8 mouse cellular contexts compared by ENCODE assay signal in the genomic region with DNA sequence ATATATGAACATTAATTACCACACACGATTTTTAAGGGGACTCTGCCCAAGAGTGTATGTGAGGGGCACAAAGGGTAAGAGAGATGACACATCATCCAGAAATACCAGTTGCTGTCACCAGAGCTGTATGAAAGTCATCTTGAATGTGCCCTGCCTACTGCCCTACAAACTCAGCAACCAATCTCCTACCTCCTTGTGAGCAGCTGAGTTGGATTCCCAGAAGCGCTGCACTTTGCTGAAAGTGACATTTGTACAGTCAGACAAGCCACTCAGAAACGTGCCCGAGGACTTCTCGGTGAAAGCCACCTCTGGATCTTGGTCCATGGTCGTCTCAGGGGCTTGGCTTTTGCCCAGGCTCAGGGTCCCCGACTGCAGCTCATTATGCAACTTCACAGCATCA. TPM values are rescaled to one million over a fixed set of nuclear protein-coding genes. Genes with fewer than 3 reads are reported as not detected.
DNase-seq lines count a peak whose midpoint lies in the region; ATAC-seq and TF ChIP-seq lines count a peak whose summit lies in the region.

No protein-coding gene starts in this region.

- H3K27me3 ChIP-seq in CH12.LX (replicated peaks): no peaks in the 10 kb centered on the region
- no peaks in the 10 kb centered on the region for H3K27me3 ChIP-seq in forebrain, postnatal 0 days (ENCODE audit: insufficient read depth, low read length)
- no peaks in the 10 kb centered on the region for H3K27me3 ChIP-seq in liver, embryonic 15.5 days

- peak overlapping the region; percentile 85 for H3K4me2 ChIP-seq in CH12.LX (ENCODE audit: insufficient read depth, low read depth, poor library complexity, severe bottlenecking)
- peak overlapping the region; percentile 88 for H3K4me2 ChIP-seq in forebrain, postnatal 0 days (ENCODE audit: low read depth)
- H3K4me2 ChIP-seq in liver, embryonic 15.5 days: peak overlapping the region; percentile 87

- H3K9me3 ChIP-seq in CH12.LX (replicated peaks; ENCODE audit: low read length): no peaks in the 10 kb centered on the region
- no peaks in the 10 kb centered on the region for H3K9me3 ChIP-seq in forebrain, postnatal 0 days (ENCODE audit: low read length)
- no peaks in the 10 kb centered on the region for H3K9me3 ChIP-seq in liver, embryonic 15.5 days (replicated peaks)

- no peak for TF ChIP-seq RAD21 in CH12.LX (IDR thresholded peaks at IDR 0.05; ENCODE audit: low read depth, low read length)

- 52% methylated on average over 7 of the region's 7 CpGs for WGBS in forebrain, postnatal 0 days
- WGBS in liver, embryonic 15.5 days (ENCODE audit: insufficient replicate concordance): 21% methylated on average over 7 of the region's 7 CpGs

- no peak for TF ChIP-seq EP300 in CH12.LX (IDR thresholded peaks at IDR 0.05; ENCODE audit: low read length)

- H3K4me3 ChIP-seq in CH12.LX (replicated peaks in 1 of 3; ENCODE audit: low read depth in 2 of 3, low read length in 2 of 3, poor library complexity in 1 of 3): peak overlapping the region; percentile 82 to 93 (median 90)
- H3K4me3 ChIP-seq in forebrain, postnatal 0 days (ENCODE audit: low read depth, low read length): peak overlapping the region; percentile 69
- H3K4me3 ChIP-seq in liver, embryonic 15.5 days (replicated peaks): peak overlapping the region; percentile 73

- in situ Hi-C loops in CH12.LX (cut with MboI; ENCODE audit: low pct_ligation_motif_present, low pct_unique_long_range_greater_than_20kb, low sequenced_read_pairs): loop anchor here (10.0 kb wide), 1 partner anchor 50 kb away; a partner anchor contains a TSS

- peaks cover 19% of the 10 kb centered on the region for H3K79me2 ChIP-seq in CH12.LX (replicated peaks; ENCODE audit: control insufficient read depth, extremely low read depth, insufficient read depth, poor library complexity, severe bottlenecking)

- DNase-seq in cerebellum, adult 11-12 months: peak; percentile 19
- peak; percentile 44 for DNase-seq in CH12.LX (ENCODE audit: extremely low read depth)
- DNase-seq in forebrain, postnatal 0 days: no peak
- no peak for DNase-seq in layer of hippocampus, adult 9-11 months
- DNase-seq in adrenal gland, adult 8-10 months: no peak

- no peak overlapping the region for H3K27ac ChIP-seq in CH12.LX (ENCODE audit: insufficient read depth, low read depth)
- no peak overlapping the region for H3K27ac ChIP-seq in forebrain, postnatal 0 days (ENCODE audit: low read depth, low read length)
- peak overlapping the region; percentile 53; the same call in 1 of the 2 replicates for H3K27ac ChIP-seq in liver, embryonic 15.5 days (replicated peaks)

- H3K36me3 ChIP-seq in CH12.LX (replicated peaks in 1 of 2; ENCODE audit: control insufficient read depth in 1 of 2, insufficient read depth in 1 of 2, low read length in 1 of 2): peaks cover 22 to 37% of the 10 kb centered on the region in 2 experiments
- H3K36me3 ChIP-seq in forebrain, postnatal 0 days (ENCODE audit: insufficient read depth): peaks cover 14% of the 10 kb centered on the region
- H3K36me3 ChIP-seq in liver, embryonic 15.5 days (replicated peaks): peaks cover 15% of the 10 kb centered on the region

- peaks cover 7 to 27% of the 10 kb centered on the region in 2 experiments for H3K4me1 ChIP-seq in CH12.LX (ENCODE audit: control insufficient read depth in 1 of 2, insufficient read depth in 2 of 2)
- H3K4me1 ChIP-seq in forebrain, postnatal 0 days (ENCODE audit: insufficient read depth): peaks cover 6% of the 10 kb centered on the region; the same call in 1 of the 2 replicates
- H3K4me1 ChIP-seq in liver, embryonic 15.5 days (replicated peaks): peaks cover 36% of the 10 kb centered on the region

- dilution Hi-C loops in CH12.LX (cut with MboI; ENCODE audit: extremely low pct_ligation_motif_present, extremely low pct_unique_long_range_greater_than_20kb, low sequenced_read_pairs): no loop called here

- ATAC-seq in cerebellum, adult (ENCODE audit: insufficient number of reproducible peaks, low FRiP score, low TSS enrichment): no peak
- ATAC-seq in forebrain, postnatal 0 days: no peak
- no peak for ATAC-seq in liver, embryonic 15.5 days (ENCODE audit: insufficient read depth)
- ATAC-seq in frontal cortex, adult (ENCODE audit: low TSS enrichment): no peak

- peak overlapping the region; percentile 36 for H3K9ac ChIP-seq in CH12.LX (ENCODE audit: insufficient read depth, low read depth)
- H3K9ac ChIP-seq in forebrain, postnatal 0 days: no peak overlapping the region
- peak overlapping the region; percentile 57 for H3K9ac ChIP-seq in liver, embryonic 15.5 days

- TF ChIP-seq POLR2A in CH12.LX (IDR thresholded peaks at IDR 0.05; ENCODE audit: low read depth, low read length): no peak

- TF ChIP-seq CTCF in CH12.LX (conservative IDR thresholded peaks at IDR 0.05 in 1 of 2, IDR thresholded peaks at IDR 0.05 in 1 of 2; ENCODE audit: low read depth in 2 of 2, low read length in 2 of 2): no peak
- TF ChIP-seq CTCF in forebrain, postnatal 0 days (IDR thresholded peaks at IDR 0.05; ENCODE audit: low read depth): no peak

TF ChIP-seq in CH12.LX, 34 proteins besides CTCF, POLR2A, EP300 and RAD21:
- TF ChIP-seq BHLHE40 (IDR thresholded peaks at IDR 0.05; ENCODE audit: low read depth, low read length) (no peak), POLR2AphosphoS2 (IDR thresholded peaks at IDR 0.05; ENCODE audit: low read depth, low read length) (no peak)

RNA-seq across cellular contexts. Expression of a gene that starts 1.0 kb away (rescaled TPM):
- total RNA-seq in CH12.LX (2012; rRNA removed): 42.5 and 58.0 TPM in 2 replicates
- 20.1 and 22.0 TPM in 2 replicates for total RNA-seq in CH12.LX (2014; rRNA removed)
- polyA plus RNA-seq in CH12.LX (2012; ENCODE audit: insufficient read length, low read depth): 62.4 and 64.3 TPM in 2 replicates
- total RNA-seq in forebrain, postnatal 0 days (2014; rRNA removed): 17.0 and 19.5 TPM in 2 replicates
- polyA plus RNA-seq in forebrain, postnatal 0 days (2015; fragmentation: Nextera tagmentation; extraction: Ambion mirVana): 12.3 and 14.4 TPM in 2 replicates
- 8.5 and 8.6 TPM in 2 replicates for polyA plus RNA-seq in liver, embryonic 15.5 days (2015; fragmentation: Nextera tagmentation; extraction: Ambion mirVana)
- 10 to 100 TPM; 15.8 to 17.9 (median 17.0) TPM for total RNA-seq in adrenal gland, adult 8-10 months (2022)

RNA-seq across cellular contexts. Expression of a gene that starts 16.8 kb away (rescaled TPM):
- 736 and 928 TPM in 2 replicates for total RNA-seq in CH12.LX (2012; rRNA removed)
- total RNA-seq in CH12.LX (2014; rRNA removed): 1,480 and 1,507 TPM in 2 replicates
- polyA plus RNA-seq in CH12.LX (2012; ENCODE audit: insufficient read length, low read depth): 870 and 932 TPM in 2 replicates
- total RNA-seq in forebrain, postnatal 0 days (2014; rRNA removed): 400 and 416 TPM in 2 replicates
- 501 and 537 TPM in 2 replicates for polyA plus RNA-seq in forebrain, postnatal 0 days (2015; fragmentation: Nextera tagmentation; extraction: Ambion mirVana)
- 267 and 322 TPM in 2 replicates for polyA plus RNA-seq in liver, embryonic 15.5 days (2015; fragmentation: Nextera tagmentation; extraction: Ambion mirVana)
- 100 to 1,000 TPM; 650 to 931 (median 818) TPM for total RNA-seq in adrenal gland, adult 8-10 months (2022)

RNA-seq across cellular contexts. Expression of a gene that starts 38.3 kb away (rescaled TPM):
- total RNA-seq in CH12.LX (2012; rRNA removed) (56.6 and 70.0 TPM in 2 replicates), CH12.LX (2014; rRNA removed) (68.6 and 72.6 TPM in 2 replicates)
- polyA plus RNA-seq in CH12.LX (2012; ENCODE audit: insufficient read length, low read depth): 109 TPM in 2 replicates
- 29.6 and 33.3 TPM in 2 replicates for total RNA-seq in forebrain, postnatal 0 days (2014; rRNA removed)
- polyA plus RNA-seq in forebrain, postnatal 0 days (2015; fragmentation: Nextera tagmentation; extraction: Ambion mirVana): 69.4 and 71.0 TPM in 2 replicates
- polyA plus RNA-seq in liver, embryonic 15.5 days (2015; fragmentation: Nextera tagmentation; extraction: Ambion mirVana): 29.2 and 31.4 TPM in 2 replicates
- 10 to 100 TPM; 26.6 to 34.0 (median 30.8) TPM for total RNA-seq in adrenal gland, adult 8-10 months (2022)

RNA-seq across cellular contexts. Expression of a gene that starts 38.3 kb away (rescaled TPM):
- total RNA-seq in CH12.LX (2012; rRNA removed) (45.5 and 49.6 TPM in 2 replicates), CH12.LX (2014; rRNA removed) (29.9 and 30.3 TPM in 2 replicates)
- 51.1 and 54.3 TPM in 2 replicates for polyA plus RNA-seq in CH12.LX (2012; ENCODE audit: insufficient read length, low read depth)
- 53.3 and 58.6 TPM in 2 replicates for total RNA-seq in forebrain, postnatal 0 days (2014; rRNA removed)
- 96.8 and 97.4 TPM in 2 replicates for polyA plus RNA-seq in forebrain, postnatal 0 days (2015; fragmentation: Nextera tagmentation; extraction: Ambion mirVana)
- polyA plus RNA-seq in liver, embryonic 15.5 days (2015; fragmentation: Nextera tagmentation; extraction: Ambion mirVana): 33.7 and 39.6 TPM in 2 replicates
- total RNA-seq in adrenal gland, adult 8-10 months (2022): 10 to 100 TPM; 29.5 to 40.7 (median 34.8) TPM

RNA-seq across cellular contexts. Expression of a gene that starts 47.0 kb away (rescaled TPM):
- 0.67 and 1.0 TPM in 2 replicates for total RNA-seq in CH12.LX (2012; rRNA removed)
- total RNA-seq in CH12.LX (2014; rRNA removed): 0.55 and 0.68 TPM in 2 replicates
- 1.2 and 1.3 TPM in 2 replicates for polyA plus RNA-seq in CH12.LX (2012; ENCODE audit: insufficient read length, low read depth)
- 14.4 and 22.4 TPM in 2 replicates for total RNA-seq in forebrain, postnatal 0 days (2014; rRNA removed)
- polyA plus RNA-seq in forebrain, postnatal 0 days (2015; fragmentation: Nextera tagmentation; extraction: Ambion mirVana): 14.8 and 15.5 TPM in 2 replicates
- polyA plus RNA-seq in liver, embryonic 15.5 days (2015; fragmentation: Nextera tagmentation; extraction: Ambion mirVana): 4.4 and 4.5 TPM in 2 replicates
- total RNA-seq in adrenal gland, adult 8-10 months (2022): 1 to 10 TPM; 1.8 to 4.4 (median 3.8) TPM

Comparison
In these comparisons a context has a peak if more than half of its experiments do, and no peak if none do; other contexts are left out.
1. DNase-seq: peak in cerebellum, adult 11-12 months (single experiment) and CH12.LX (single experiment); none in forebrain, postnatal 0 days (single experiment), layer of hippocampus, adult 9-11 months (single experiment) and adrenal gland, adult 8-10 months (single experiment).
2. Peak in every context shown above with its lines, with median percentiles within 50 percentile points of each other: H3K4me2 ChIP-seq and H3K4me3 ChIP-seq.